Mouse (Mus musculus): ENCODE data around the gene Slc37a1.

DNA sequence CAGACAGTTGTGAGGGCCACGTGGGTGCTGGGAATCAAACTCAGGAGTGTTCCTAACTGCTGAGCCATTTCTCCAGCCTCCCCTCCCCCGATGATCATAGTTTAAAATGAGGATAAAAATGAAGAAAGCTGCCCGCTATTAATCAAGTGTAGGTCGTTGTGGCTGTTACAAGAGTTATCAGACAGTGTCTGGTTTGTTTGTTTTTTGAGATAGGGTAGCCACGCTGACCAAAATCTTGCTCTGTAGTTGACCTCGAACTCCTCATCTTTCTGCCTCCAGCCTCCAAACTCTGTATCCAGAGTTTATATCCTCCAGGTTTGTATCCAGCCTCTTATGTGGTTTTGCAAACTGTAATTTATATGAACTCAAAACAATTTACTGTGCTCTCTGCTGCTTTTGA lies 6.3 kb upstream of the Slc37a1 start:
- no peak for TF ChIP-seq CTCF (IDR thresholded peaks at IDR 0.05; ENCODE audit: low read depth)
- TF ChIP-seq EP300 (IDR thresholded peaks at IDR 0.05; ENCODE audit: low read depth), result no peak

All from liver, postnatal 0 days (tissue).